Mouse (Mus musculus): ENCODE results near the gene Susd1. TPM values are rescaled to one million over a fixed set of nuclear protein-coding genes. Genes with fewer than 3 reads are reported as not detected.
A peak's percentile ranks its signal among the peaks of the same experiment; 100 is the strongest.

Gene Susd1
- polyA plus RNA-seq, 1 experiment: 216 TPM

DNA sequence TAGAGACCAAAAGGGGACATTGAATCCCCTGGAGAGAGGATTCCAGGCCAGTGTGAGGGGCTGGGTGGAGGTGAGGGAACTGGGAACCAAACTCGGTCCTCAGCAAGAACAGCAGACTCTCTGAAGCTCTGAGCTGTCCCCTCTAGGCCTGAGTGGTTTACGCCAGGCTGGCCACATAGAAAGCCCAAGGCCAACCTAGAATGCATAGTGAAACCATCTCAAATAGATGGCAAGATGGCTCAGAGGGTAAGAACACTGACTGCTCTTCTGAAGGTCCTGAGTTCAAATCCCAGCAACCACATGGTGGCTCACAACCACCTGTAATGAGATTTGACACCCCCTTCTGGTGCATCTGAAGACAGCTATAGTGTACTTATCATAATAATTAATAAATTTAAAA is 88.1 kb downstream of the Susd1 start:
- Histone ChIP-seq H3K4me1 (ENCODE audit: control insufficient read depth, insufficient read depth, low read length) (no peaks in the 10 kb centered on the region), H3K4me3 (ENCODE audit: insufficient read depth, low read depth, low read length) (no peak overlapping the region), H3K27ac (ENCODE audit: insufficient read depth, low read depth, low read length) (no peak overlapping the region)
- TF ChIP-seq CTCF (IDR thresholded peaks at IDR 0.05; ENCODE audit: insufficient read depth, low read depth, low read length): no peak
- no peak for TF ChIP-seq POLR2A (IDR thresholded peaks at IDR 0.05; ENCODE audit: insufficient read depth, low read depth, low read length)
- 98% methylated on average over 2 of the region's 2 CpGs for WGBS

- TF ChIP-seq CTCF (IDR thresholded peaks at IDR 0.05; ENCODE audit: insufficient read depth, low read depth, low read length): no peak
- TF ChIP-seq POLR2A (IDR thresholded peaks at IDR 0.05; ENCODE audit: insufficient read depth, low read depth, low read length): no peak
- Histone ChIP-seq H3K27ac (ENCODE audit: insufficient read depth, low read depth, low read length) (no peak overlapping the region), H3K4me3 (ENCODE audit: insufficient read depth, low read depth, low read length) (no peak overlapping the region), H3K4me1 (ENCODE audit: control insufficient read depth, insufficient read depth, low read length) (no peaks in the 10 kb centered on the region)
- WGBS: 66% methylated on average over 7 of the region's 7 CpGs
Measured at GRCm38 (mm10) chr4:59349425-59350185, 88.8 kb downstream of the Susd1 start.

- Histone ChIP-seq H3K4me1 (ENCODE audit: control insufficient read depth, insufficient read depth, low read length) (no peaks in the 10 kb centered on the region), H3K27ac (ENCODE audit: insufficient read depth, low read depth, low read length) (no peak overlapping the region), H3K4me3 (ENCODE audit: insufficient read depth, low read depth, low read length) (no peak overlapping the region)
- WGBS: under 1% methylated on average over 3 of the region's 3 CpGs
- TF ChIP-seq CTCF (IDR thresholded peaks at IDR 0.05; ENCODE audit: insufficient read depth, low read depth, low read length) (peak; percentile 85), POLR2A (IDR thresholded peaks at IDR 0.05; ENCODE audit: insufficient read depth, low read depth, low read length) (no peak)
Measured at GRCm38 (mm10) chr4:59340714-59341113, 97.7 kb downstream of the Susd1 start.

- no peak overlapping the region for H3K4me3 ChIP-seq (ENCODE audit: insufficient read depth, low read depth, low read length)
- TF ChIP-seq POLR2A (IDR thresholded peaks at IDR 0.05; ENCODE audit: insufficient read depth, low read depth, low read length): no peak
- no peak for TF ChIP-seq CTCF (IDR thresholded peaks at IDR 0.05; ENCODE audit: insufficient read depth, low read depth, low read length)
- H3K4me1 ChIP-seq (ENCODE audit: control insufficient read depth, insufficient read depth, low read length): no peaks in the 10 kb centered on the region
- no peak overlapping the region for H3K27ac ChIP-seq (ENCODE audit: insufficient read depth, low read depth, low read length)
- 57% methylated on average over 5 of the region's 5 CpGs for WGBS
Measured at GRCm38 (mm10) chr4:59340046-59340445, 98.4 kb downstream of the Susd1 start.

GRCm38 (mm10) chr4:59338896-59339535 is 99.4 kb downstream of the Susd1 start:
- TF ChIP-seq CTCF (IDR thresholded peaks at IDR 0.05; ENCODE audit: insufficient read depth, low read depth, low read length): no peak
- no peak for TF ChIP-seq POLR2A (IDR thresholded peaks at IDR 0.05; ENCODE audit: insufficient read depth, low read depth, low read length)
- Histone ChIP-seq H3K4me3 (ENCODE audit: insufficient read depth, low read depth, low read length) (no peak overlapping the region), H3K4me1 (ENCODE audit: control insufficient read depth, insufficient read depth, low read length) (no peaks in the 10 kb centered on the region), H3K27ac (ENCODE audit: insufficient read depth, low read depth, low read length) (no peak overlapping the region)
- 95% methylated on average over 8 of the region's 8 CpGs for WGBS

GRCm38 (mm10) chr4:59337533-59337885 is 100.9 kb downstream of the Susd1 start:
- Histone ChIP-seq H3K4me1 (ENCODE audit: control insufficient read depth, insufficient read depth, low read length) (no peaks in the 10 kb centered on the region), H3K27ac (ENCODE audit: insufficient read depth, low read depth, low read length) (no peak overlapping the region), H3K4me3 (ENCODE audit: insufficient read depth, low read depth, low read length) (no peak overlapping the region)
- WGBS: 96% methylated on average over 6 of the region's 6 CpGs
- no peak for TF ChIP-seq CTCF (IDR thresholded peaks at IDR 0.05; ENCODE audit: insufficient read depth, low read depth, low read length)
- TF ChIP-seq POLR2A (IDR thresholded peaks at IDR 0.05; ENCODE audit: insufficient read depth, low read depth, low read length): no peak

GRCm38 (mm10) chr4:59336846-59337532 is 101.4 kb downstream of the Susd1 start:
- TF ChIP-seq POLR2A (IDR thresholded peaks at IDR 0.05; ENCODE audit: insufficient read depth, low read depth, low read length) (no peak), CTCF (IDR thresholded peaks at IDR 0.05; ENCODE audit: insufficient read depth, low read depth, low read length) (no peak)
- 96% methylated on average over 11 of the region's 11 CpGs for WGBS

GRCm38 (mm10) chr4:59336439-59336809 is 102.0 kb downstream of the Susd1 start:
- peaks cover 6% of the 10 kb centered on the region for H3K4me1 ChIP-seq (ENCODE audit: control insufficient read depth, insufficient read depth, low read length)
- no peak overlapping the region for H3K4me3 ChIP-seq (ENCODE audit: insufficient read depth, low read depth, low read length)
- TF ChIP-seq POLR2A (IDR thresholded peaks at IDR 0.05; ENCODE audit: insufficient read depth, low read depth, low read length): no peak
- TF ChIP-seq CTCF (IDR thresholded peaks at IDR 0.05; ENCODE audit: insufficient read depth, low read depth, low read length): no peak
- 73% methylated on average over 7 of the region's 7 CpGs for WGBS
- H3K27ac ChIP-seq (ENCODE audit: insufficient read depth, low read depth, low read length): no peak overlapping the region

More at GRCm38 (mm10) chr4:59336846-59337532, 101.4 kb downstream of the Susd1 start:
- Histone ChIP-seq H3K27ac (ENCODE audit: insufficient read depth, low read depth, low read length) (no peak overlapping the region), H3K4me1 (ENCODE audit: control insufficient read depth, insufficient read depth, low read length) (0 out of 2 replicates have a peak, but pooled peaks cover 2% of the 10 kb centered on the region), H3K4me3 (ENCODE audit: insufficient read depth, low read depth, low read length) (no peak overlapping the region)
